Mouse (Mus musculus) small intestine, adult 2 months (tissue): ENCODE results near the gene Cit. TPM values are rescaled to one million over a fixed set of nuclear protein-coding genes. Genes with fewer than 3 reads are reported as not detected.

Experiments used
- H3K27ac ChIP-seq: fragments of 200-500 bp; 2 replicates; pipeline ENCODE4 v1.5.1; 2012; ENCODE audit warnings: low read depth, low read length, control low read depth, inconsistent platforms; ENCODE audit not compliant: insufficient read depth
- H3K27me3 ChIP-seq: fragments of 200-500 bp; 2 replicates; pipeline ENCODE4 v1.6.1; 2012; ENCODE audit warnings: mild to moderate bottlenecking, moderate library complexity, low read length, inconsistent platforms; ENCODE audit not compliant: control insufficient read depth, insufficient read depth
- H3K36me3 ChIP-seq: fragments of 200-500 bp; 2 replicates; pipeline ENCODE4 v1.6.1; 2012; ENCODE audit warnings: mild to moderate bottlenecking, low read length, control low read depth, inconsistent platforms; ENCODE audit not compliant: control insufficient read depth, insufficient read depth
- H3K4me1 ChIP-seq: fragments of 200-500 bp; 2 replicates; pipeline ENCODE4 v1.6.1; 2012; ENCODE audit warnings: low read length, inconsistent platforms, mixed read lengths; ENCODE audit not compliant: control insufficient read depth, insufficient read depth, insufficient read length
- H3K4me3 ChIP-seq: fragments of 200-500 bp; 2 replicates; pipeline ENCODE4 v1.5.1; 2012; ENCODE audit warnings: low read depth, mild to moderate bottlenecking, control low read depth, inconsistent platforms, low read length, moderate library complexity
- CTCF ChIP-seq: fragments of 200-500 bp; IDR thresholded peaks from 2 replicates; pipeline ENCODE4 v1.5.1; 2012; ENCODE audit warnings: low read depth, mild to moderate bottlenecking, control low read depth, inconsistent platforms, low read length, moderate library complexity, mixed read lengths; ENCODE audit not compliant: insufficient replicate concordance, insufficient read length; ENCODE audit errors: extremely low read depth
- POLR2A ChIP-seq: fragments of 200-500 bp; IDR thresholded peaks from 2 replicates; pipeline ENCODE4 v1.6.1; 2012; ENCODE audit warnings: low read depth, mild to moderate bottlenecking, control low read depth, inconsistent platforms, low read length, moderate library complexity
- WGBS: fragments of 180-500 bp; shearing (Covaris S2); methylation state at CpG from one replicate; pipeline ENCODE4 v1.1.7; 2018; 5-methylcytosine and 5-hydroxymethylcytosine counted together
- polyA plus RNA-seq: library from polyadenylated mRNA; depleted of rRNA; stranded (reverse); fragments of >200 nt; gene quantifications from 2 replicates; pipeline ENCODE4 v1.2.3, GENCODE M21; 2012

Gene Cit
- polyA plus RNA-seq, 1 experiment = 2.8 TPM

- no peak for TF ChIP-seq CTCF
- TF ChIP-seq POLR2A = no peak
- H3K36me3 ChIP-seq = peaks cover 1% of the 10 kb centered on the region; the same call in 1 of the 2 replicates
- H3K4me1 ChIP-seq = no peaks in the 10 kb centered on the region
- no peaks in the 10 kb centered on the region for H3K27me3 ChIP-seq
- WGBS = 91% methylated on average over 9 of the region's 9 CpGs
- no peak overlapping the region for H3K4me3 ChIP-seq
- H3K27ac ChIP-seq = no peak overlapping the region
Observed at GRCm38 (mm10) chr5:115961809-115962208, 116.7 kb downstream of the Cit start.

GRCm38 (mm10) chr5:115971236-115971635 lies 126.2 kb downstream of the Cit start:
- WGBS = 30% methylated on average over 15 of the region's 15 CpGs

GRCm38 (mm10) chr5:115975672-115976071 lies 130.6 kb downstream of the Cit start:
- WGBS = 92% methylated on average over 10 of the region's 10 CpGs
- Histone ChIP-seq H3K27ac (no peak overlapping the region), H3K4me3 (no peak overlapping the region), H3K36me3 (no peaks in the 10 kb centered on the region), H3K27me3 (no peaks in the 10 kb centered on the region), H3K4me1 (peaks cover 7% of the 10 kb centered on the region)
- no peak for TF ChIP-seq CTCF
- no peak for TF ChIP-seq POLR2A

More at GRCm38 (mm10) chr5:115971236-115971635, 126.2 kb downstream of the Cit start:
- H3K36me3 ChIP-seq = peaks cover 2% of the 10 kb centered on the region; the same call in 1 of the 2 replicates
- peaks cover 5% of the 10 kb centered on the region for H3K4me1 ChIP-seq
- TF ChIP-seq POLR2A = no peak
- TF ChIP-seq CTCF = no peak
- 0 out of 2 replicates have a peak overlapping the region, but pooled peaks have one; percentile 20 for H3K27ac ChIP-seq
- H3K4me3 ChIP-seq = no peak overlapping the region
- no peaks in the 10 kb centered on the region for H3K27me3 ChIP-seq

DNA sequence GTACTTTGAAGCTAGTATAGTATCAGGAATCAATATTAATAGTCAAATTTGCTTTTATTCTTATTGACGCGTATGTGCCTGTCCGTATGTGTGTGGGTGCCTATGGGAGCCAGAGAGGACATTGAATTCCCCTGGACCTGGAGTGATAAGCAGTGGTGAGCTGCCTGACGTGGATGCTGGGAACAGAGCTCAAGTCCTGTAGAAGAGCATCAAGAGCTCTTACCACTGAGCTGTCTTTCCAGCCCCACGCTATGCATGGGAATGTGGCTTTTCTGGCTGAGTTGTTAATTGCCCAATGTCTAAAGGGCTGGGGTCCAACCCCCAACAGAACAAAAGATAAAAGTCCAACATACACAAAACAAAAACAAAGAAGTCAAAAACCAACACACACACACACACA lies 131.4 kb downstream of the Cit start:
- WGBS = 93% methylated on average over 5 of the region's 5 CpGs
- TF ChIP-seq CTCF (no peak), POLR2A (no peak)
- Histone ChIP-seq H3K4me3 (no peak overlapping the region), H3K36me3 (no peaks in the 10 kb centered on the region; the same call in 1 of the 2 replicates), H3K4me1 (peaks cover 4% of the 10 kb centered on the region; the same call in 1 of the 2 replicates), H3K27me3 (no peaks in the 10 kb centered on the region), H3K27ac (no peak overlapping the region)

DNA sequence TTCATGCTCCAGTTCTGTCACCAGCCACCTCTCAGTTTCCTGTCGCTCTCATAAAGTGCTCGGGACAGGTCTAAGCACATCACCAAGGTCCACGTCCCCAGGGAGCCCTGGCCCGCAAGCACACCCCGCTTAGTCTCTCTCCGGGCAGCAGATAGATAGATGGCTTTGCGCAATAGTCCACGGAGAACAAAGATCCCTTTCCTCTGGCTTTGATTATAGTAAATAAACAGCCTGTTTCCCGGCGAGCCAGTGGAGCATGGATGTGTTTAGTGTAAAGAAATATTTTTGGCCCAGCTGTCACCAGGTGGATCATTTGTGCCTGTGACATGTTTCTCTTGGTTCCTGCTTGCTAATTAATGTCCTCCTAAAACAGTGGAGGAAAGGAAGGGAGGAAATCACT lies 132.2 kb downstream of the Cit start:
- Histone ChIP-seq H3K36me3 (no peaks in the 10 kb centered on the region; the same call in 1 of the 2 replicates), H3K27ac (peak overlapping the region; percentile 28; the same call in 1 of the 2 replicates), H3K4me3 (no peak overlapping the region), H3K27me3 (no peaks in the 10 kb centered on the region), H3K4me1 (peaks cover 6% of the 10 kb centered on the region)
- 38% methylated on average over 10 of the region's 10 CpGs for WGBS
- no peak for TF ChIP-seq POLR2A
- no peak for TF ChIP-seq CTCF

DNA sequence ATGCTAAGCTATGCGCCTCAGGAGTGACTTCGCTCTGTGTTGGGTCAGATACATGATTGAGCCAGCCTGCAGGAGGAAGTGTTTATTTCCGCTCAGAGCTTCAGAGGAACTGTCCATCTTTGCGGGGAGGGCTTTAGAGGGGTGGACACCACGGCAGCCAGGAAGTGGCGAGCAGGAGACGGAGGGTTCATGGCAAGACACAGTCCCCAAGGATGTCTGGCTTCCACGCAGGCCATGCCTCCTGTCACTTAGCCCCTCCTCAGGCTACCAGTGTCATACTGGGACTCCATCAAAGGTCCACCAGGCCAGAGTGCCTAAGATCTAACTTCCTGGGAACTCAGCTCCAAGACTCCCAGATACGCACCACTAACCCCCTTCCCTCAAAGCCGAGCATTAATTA lies 132.7 kb downstream of the Cit start:
- peak overlapping the region; percentile 28; the same call in 1 of the 2 replicates for H3K27ac ChIP-seq
- peaks cover 6% of the 10 kb centered on the region for H3K4me1 ChIP-seq
- H3K27me3 ChIP-seq = no peaks in the 10 kb centered on the region
- H3K4me3 ChIP-seq = no peak overlapping the region; the same call in 1 of the 2 replicates
- TF ChIP-seq CTCF (no peak), POLR2A (no peak)
- H3K36me3 ChIP-seq = no peaks in the 10 kb centered on the region; the same call in 1 of the 2 replicates
- 74% methylated on average over 10 of the region's 10 CpGs for WGBS

- WGBS = 81% methylated on average over 5 of the region's 5 CpGs
- no peaks in the 10 kb centered on the region; the same call in 1 of the 2 replicates for H3K36me3 ChIP-seq
- peak overlapping the region; percentile 28; the same call in 1 of the 2 replicates for H3K27ac ChIP-seq
- peaks cover 6% of the 10 kb centered on the region for H3K4me1 ChIP-seq
- H3K4me3 ChIP-seq = no peak overlapping the region
- no peaks in the 10 kb centered on the region for H3K27me3 ChIP-seq
- TF ChIP-seq CTCF (no peak), POLR2A (0 out of 2 replicates have a peak, but pooled peaks have one; percentile 15)
Observed at GRCm38 (mm10) chr5:115978255-115978654, 133.2 kb downstream of the Cit start.
